Mouse (Mus musculus): Measurements from ENCODE around the gene S100a10. TPM values are rescaled to one million over a fixed set of nuclear protein-coding genes. Genes with fewer than 3 reads are reported as not detected.
"Not testable (repeated sequence)": the region's sequence is repeated elsewhere in the genome, so short reads cannot be mapped to it uniquely, and the experiment has no call there.

The S100a10 gene
- polyA plus RNA-seq, 1 experiment = 121 TPM

GRCm38 (mm10) chr3:93522611-93523010 lies 32.3 kb upstream of the S100a10 start:
- 64% methylated on average over 7 of the region's 7 CpGs for WGBS
- TF ChIP-seq POLR2A (IDR thresholded peaks at IDR 0.05; ENCODE audit: control insufficient read depth, extremely low read depth, insufficient read depth, low read length, poor library complexity) (no peak), CTCF (IDR thresholded peaks at IDR 0.05; ENCODE audit: borderline replicate concordance, control insufficient read depth, extremely low read depth, insufficient read depth, low read length, poor library complexity) (no peak)
- H3K4me3 ChIP-seq (ENCODE audit: control insufficient read depth, insufficient read depth, low read length) = no peak overlapping the region
- no peak overlapping the region for H3K27ac ChIP-seq (ENCODE audit: control insufficient read depth, insufficient read depth, low read length)
- DNase-seq = peak; percentile 44
- 0 out of 2 replicates have a peak, but pooled peaks cover 5% of the 10 kb centered on the region for H3K36me3 ChIP-seq (ENCODE audit: control insufficient read depth, insufficient read depth, low read length)
- H3K27me3 ChIP-seq (ENCODE audit: control insufficient read depth, insufficient read depth, low read length) = no peaks in the 10 kb centered on the region
- H3K4me1 ChIP-seq (replicated peaks; ENCODE audit: control insufficient read depth, insufficient read depth, low read length) = peaks cover 3% of the 10 kb centered on the region; the same call in 1 of the 2 replicates

- no peaks in the 10 kb centered on the region for H3K4me1 ChIP-seq (replicated peaks; ENCODE audit: control insufficient read depth, insufficient read depth, low read length)
- H3K36me3 ChIP-seq (ENCODE audit: control insufficient read depth, insufficient read depth, low read length) = 0 out of 2 replicates have a peak, but pooled peaks cover 5% of the 10 kb centered on the region
- H3K27me3 ChIP-seq (ENCODE audit: control insufficient read depth, insufficient read depth, low read length) = no peaks in the 10 kb centered on the region
- H3K27ac ChIP-seq (ENCODE audit: control insufficient read depth, insufficient read depth, low read length) = no peak overlapping the region
- WGBS = 89% methylated on average over 3 of the region's 3 CpGs
- no peak for DNase-seq
- TF ChIP-seq POLR2A (IDR thresholded peaks at IDR 0.05; ENCODE audit: control insufficient read depth, extremely low read depth, insufficient read depth, low read length, poor library complexity) = no peak
- TF ChIP-seq CTCF (IDR thresholded peaks at IDR 0.05; ENCODE audit: borderline replicate concordance, control insufficient read depth, extremely low read depth, insufficient read depth, low read length, poor library complexity) = no peak
- H3K4me3 ChIP-seq (ENCODE audit: control insufficient read depth, insufficient read depth, low read length) = no peak overlapping the region
Measured at GRCm38 (mm10) chr3:93527300-93527699, 27.6 kb upstream of the S100a10 start.

GRCm38 (mm10) chr3:93528807-93529206 lies 26.1 kb upstream of the S100a10 start:
- H3K36me3 ChIP-seq (ENCODE audit: control insufficient read depth, insufficient read depth, low read length) = 0 out of 2 replicates have a peak, but pooled peaks cover 5% of the 10 kb centered on the region
- TF ChIP-seq POLR2A (IDR thresholded peaks at IDR 0.05; ENCODE audit: control insufficient read depth, extremely low read depth, insufficient read depth, low read length, poor library complexity) (no peak), CTCF (IDR thresholded peaks at IDR 0.05; ENCODE audit: borderline replicate concordance, control insufficient read depth, extremely low read depth, insufficient read depth, low read length, poor library complexity) (no peak)
- H3K4me1 ChIP-seq (replicated peaks; ENCODE audit: control insufficient read depth, insufficient read depth, low read length) = no peaks in the 10 kb centered on the region
- no peak overlapping the region for H3K4me3 ChIP-seq (ENCODE audit: control insufficient read depth, insufficient read depth, low read length)
- WGBS = 83% methylated on average over 5 of the region's 5 CpGs
- no peak overlapping the region for H3K27ac ChIP-seq (ENCODE audit: control insufficient read depth, insufficient read depth, low read length)
- no peak for DNase-seq
- H3K27me3 ChIP-seq (ENCODE audit: control insufficient read depth, insufficient read depth, low read length) = no peaks in the 10 kb centered on the region

DNA sequence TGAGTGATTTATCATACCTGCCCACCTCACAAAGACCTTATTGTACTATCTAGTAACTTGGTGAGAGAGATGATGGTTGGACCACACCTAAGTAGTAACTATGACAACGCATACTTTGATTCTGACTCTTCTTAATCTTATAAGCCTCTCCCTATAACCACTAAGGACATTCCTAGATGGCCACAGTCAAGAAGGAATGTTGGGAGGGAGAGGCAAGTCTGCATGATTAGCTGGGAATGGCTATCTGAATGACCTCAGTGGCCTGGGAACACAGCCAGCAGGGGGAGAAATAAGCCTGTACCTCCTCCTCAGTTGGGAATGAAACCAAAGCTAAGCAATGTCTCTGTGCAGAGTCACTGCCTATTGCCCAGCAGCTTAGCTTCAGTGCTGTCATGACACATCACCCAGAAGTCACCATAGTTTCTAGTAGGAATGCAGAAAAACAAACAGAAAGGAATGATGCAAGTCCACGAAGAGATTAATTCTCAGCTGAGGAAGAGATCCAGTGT lies 17.8 kb upstream of the S100a10 start:
- no peak for DNase-seq
- TF ChIP-seq POLR2A (IDR thresholded peaks at IDR 0.05; ENCODE audit: control insufficient read depth, extremely low read depth, insufficient read depth, low read length, poor library complexity) (no peak), CTCF (IDR thresholded peaks at IDR 0.05; ENCODE audit: borderline replicate concordance, control insufficient read depth, extremely low read depth, insufficient read depth, low read length, poor library complexity) (no peak)
- Histone ChIP-seq H3K27ac (ENCODE audit: control insufficient read depth, insufficient read depth, low read length) (no peak overlapping the region), H3K27me3 (ENCODE audit: control insufficient read depth, insufficient read depth, low read length) (no peaks in the 10 kb centered on the region), H3K4me1 (replicated peaks; ENCODE audit: control insufficient read depth, insufficient read depth, low read length) (no peaks in the 10 kb centered on the region), H3K36me3 (ENCODE audit: control insufficient read depth, insufficient read depth, low read length) (no peaks in the 10 kb centered on the region), H3K4me3 (ENCODE audit: control insufficient read depth, insufficient read depth, low read length) (no peak overlapping the region)
- 91% methylated on average over 2 of the region's 2 CpGs for WGBS

DNA sequence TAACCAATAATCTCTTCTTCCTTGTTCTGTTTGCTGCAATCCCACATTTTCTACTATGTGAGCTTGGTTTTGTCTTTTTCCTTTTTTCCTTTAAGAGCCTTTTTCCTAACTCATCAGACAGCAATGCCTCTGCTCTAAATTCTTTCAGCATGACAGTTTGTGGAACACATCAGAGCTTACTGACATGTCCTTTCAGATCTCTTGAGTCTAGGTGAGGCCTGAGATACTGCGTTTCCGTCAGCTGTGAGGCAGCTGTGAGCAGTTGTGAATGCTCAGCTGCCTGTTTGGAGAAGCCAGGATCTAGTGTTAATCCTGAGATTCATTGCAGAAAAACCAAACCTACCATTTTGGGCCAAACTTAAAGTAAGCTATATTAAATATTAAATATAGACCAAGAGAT lies 16.4 kb upstream of the S100a10 start:
- DNase-seq = no peak
- Histone ChIP-seq H3K4me3 (ENCODE audit: control insufficient read depth, insufficient read depth, low read length) (no peak overlapping the region), H3K27me3 (ENCODE audit: control insufficient read depth, insufficient read depth, low read length) (no peaks in the 10 kb centered on the region), H3K36me3 (ENCODE audit: control insufficient read depth, insufficient read depth, low read length) (no peaks in the 10 kb centered on the region), H3K27ac (ENCODE audit: control insufficient read depth, insufficient read depth, low read length) (no peak overlapping the region), H3K4me1 (replicated peaks; ENCODE audit: control insufficient read depth, insufficient read depth, low read length) (no peaks in the 10 kb centered on the region)
- no peak for TF ChIP-seq POLR2A (IDR thresholded peaks at IDR 0.05; ENCODE audit: control insufficient read depth, extremely low read depth, insufficient read depth, low read length, poor library complexity)
- no peak for TF ChIP-seq CTCF (IDR thresholded peaks at IDR 0.05; ENCODE audit: borderline replicate concordance, control insufficient read depth, extremely low read depth, insufficient read depth, low read length, poor library complexity)
- 91% methylated on average over 2 of the region's 2 CpGs for WGBS

GRCm38 (mm10) chr3:93541501-93541900 lies 13.4 kb upstream of the S100a10 start:
- WGBS = 88% methylated on average over 2 of the region's 2 CpGs
- no peaks in the 10 kb centered on the region for H3K36me3 ChIP-seq (ENCODE audit: control insufficient read depth, insufficient read depth, low read length)
- no peaks in the 10 kb centered on the region for H3K27me3 ChIP-seq (ENCODE audit: control insufficient read depth, insufficient read depth, low read length)
- TF ChIP-seq POLR2A (IDR thresholded peaks at IDR 0.05; ENCODE audit: control insufficient read depth, extremely low read depth, insufficient read depth, low read length, poor library complexity) (no peak), CTCF (IDR thresholded peaks at IDR 0.05; ENCODE audit: borderline replicate concordance, control insufficient read depth, extremely low read depth, insufficient read depth, low read length, poor library complexity) (no peak)
- DNase-seq = no peak
- H3K4me1 ChIP-seq (replicated peaks; ENCODE audit: control insufficient read depth, insufficient read depth, low read length) = no peaks in the 10 kb centered on the region
- H3K27ac ChIP-seq (ENCODE audit: control insufficient read depth, insufficient read depth, low read length) = no peak overlapping the region
- no peak overlapping the region for H3K4me3 ChIP-seq (ENCODE audit: control insufficient read depth, insufficient read depth, low read length)

GRCm38 (mm10) chr3:93544170-93544569 lies 10.7 kb upstream of the S100a10 start:
- not testable (repeated sequence) for H3K27me3 ChIP-seq (ENCODE audit: control insufficient read depth, insufficient read depth, low read length); DNase-seq; H3K27ac ChIP-seq (ENCODE audit: control insufficient read depth, insufficient read depth, low read length); H3K36me3 ChIP-seq (ENCODE audit: control insufficient read depth, insufficient read depth, low read length); H3K4me3 ChIP-seq (ENCODE audit: control insufficient read depth, insufficient read depth, low read length)
- H3K4me1 ChIP-seq (replicated peaks; ENCODE audit: control insufficient read depth, insufficient read depth, low read length) = peaks cover 13% of the 10 kb centered on the region
- WGBS = 64% methylated on average over 6 of the region's 6 CpGs

Measured in thymus, adult 2 months (tissue).